Mouse (Mus musculus) hindbrain, embryonic 13.5 days (tissue): ENCODE data around the gene Kif1c. TPM values are rescaled to one million over a fixed set of nuclear protein-coding genes. Genes with fewer than 3 reads are reported as not detected.
"Not testable (repeated sequence)": the region's sequence is repeated elsewhere in the genome, so short reads cannot be mapped to it uniquely, and the experiment has no call there.

ENCODE experiments used
- ATAC-seq: fragments of 200-750 bp; cut with Nextera tagmentation; 2 replicates; pipeline ENCODE4 v1.8.0; 2017; ENCODE audit warnings: moderate TSS enrichment; ENCODE audit not compliant: low FRiP score
- H3K27ac ChIP-seq: fragments of 300-500 bp; sonication (generic); 2 replicates; pipeline ENCODE4 v1.5.1; 2015; ENCODE audit warnings: inconsistent platforms, mild to moderate bottlenecking, moderate library complexity
- H3K27me3 ChIP-seq: fragments of 300-500 bp; sonication (generic); 2 replicates; pipeline ENCODE4 v1.6.1; 2015; ENCODE audit warnings: mild to moderate bottlenecking, inconsistent platforms
- H3K36me3 ChIP-seq: fragments of 300-500 bp; sonication (generic); 2 replicates; pipeline ENCODE4 v1.6.1; 2015; ENCODE audit warnings: mild to moderate bottlenecking, inconsistent platforms
- H3K4me1 ChIP-seq: fragments of 300-500 bp; sonication (generic); replicated peaks from 2 replicates; pipeline ENCODE4 v1.6.1; 2015; ENCODE audit warnings: inconsistent platforms
- H3K4me2 ChIP-seq: fragments of 300-500 bp; sonication (generic); 2 replicates; pipeline ENCODE4 v1.6.1; 2015; ENCODE audit warnings: inconsistent platforms, mild to moderate bottlenecking, moderate library complexity
- H3K4me3 ChIP-seq: fragments of 300-500 bp; sonication (generic); 2 replicates; pipeline ENCODE4 v1.5.1; 2015; ENCODE audit warnings: mild to moderate bottlenecking, inconsistent platforms
- H3K9ac ChIP-seq: fragments of 300-500 bp; sonication (generic); 2 replicates; pipeline ENCODE4 v1.6.1; 2015; ENCODE audit warnings: mild to moderate bottlenecking, inconsistent platforms
- H3K9me3 ChIP-seq: fragments of 300-500 bp; sonication (generic); 2 replicates; pipeline ENCODE4 v1.6.1; 2016; ENCODE audit warnings: inconsistent platforms
- WGBS: fragments of 180-500 bp; shearing (Covaris S2); methylation state at CpG from one replicate; pipeline ENCODE4 v1.1.7; 2015; 5-methylcytosine and 5-hydroxymethylcytosine counted together
- polyA plus RNA-seq: library from polyadenylated mRNA; unstranded; fragments of >200 nt; fragmentation: Nextera tagmentation; extraction: Ambion mirVana; gene quantifications from 2 replicates; pipeline ENCODE4 v1.2.1, GENCODE M21; 2015

The Kif1c gene
- polyA plus RNA-seq, 1 experiment from 2014 or later, result 1.7 TPM

DNA sequence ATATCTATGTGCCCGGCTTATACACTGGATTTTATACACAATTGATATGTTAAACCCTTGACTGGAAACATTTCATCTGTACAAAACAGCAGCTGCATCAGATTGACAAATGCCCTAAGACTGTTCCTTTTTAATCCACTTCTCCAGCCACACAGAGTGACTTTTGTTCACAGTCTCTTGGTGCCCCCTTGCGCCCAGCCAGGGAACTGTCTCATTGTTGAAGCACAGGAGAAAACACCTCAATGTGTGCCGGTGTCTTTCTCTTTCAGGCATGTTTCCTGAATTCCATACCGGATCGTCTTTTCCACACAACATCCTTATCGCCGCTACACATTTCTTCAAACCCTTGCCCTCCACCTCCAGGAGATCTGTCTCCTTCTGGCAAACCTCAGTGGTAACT lies 55.3 kb downstream of the Kif1c start:
- ATAC-seq, result no peak

DNA sequence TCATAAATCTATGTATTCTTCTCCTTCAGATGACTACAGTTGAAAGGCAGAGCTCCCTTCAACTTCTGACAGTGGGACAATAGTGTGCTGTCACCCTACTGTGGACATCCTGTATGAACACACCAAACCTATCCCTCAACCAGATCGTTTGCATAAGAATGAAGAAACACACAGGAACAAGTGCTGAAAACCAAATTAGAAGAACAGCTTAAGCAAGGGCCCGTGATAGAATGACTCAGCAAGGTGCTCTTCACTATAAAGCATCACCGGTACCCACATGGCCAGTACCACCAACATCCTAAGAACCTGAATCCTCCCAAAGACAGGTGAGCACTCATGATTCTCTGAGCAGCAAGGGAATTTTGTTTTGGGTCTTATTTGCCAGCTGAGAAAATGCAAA lies 60.1 kb downstream of the Kif1c start:
- not testable (repeated sequence) for H3K27ac ChIP-seq, H3K9me3 ChIP-seq, H3K4me3 ChIP-seq, H3K4me2 ChIP-seq, ATAC-seq, H3K36me3 ChIP-seq, H3K9ac ChIP-seq, H3K27me3 ChIP-seq
- peaks cover 13% of the 10 kb centered on the region for H3K4me1 ChIP-seq
- 63% methylated on average over 3 of the region's 3 CpGs for WGBS

More for the DNA sequence above, 55.3 kb downstream of the Kif1c start:
- no peaks in the 10 kb centered on the region for H3K36me3 ChIP-seq
- H3K4me2 ChIP-seq, result no peak overlapping the region
- H3K9me3 ChIP-seq, result no peaks in the 10 kb centered on the region
- WGBS, result 11% methylated on average over 7 of the region's 7 CpGs
- no peak overlapping the region for H3K27ac ChIP-seq
- H3K9ac ChIP-seq, result no peak overlapping the region
- H3K4me3 ChIP-seq, result no peak overlapping the region
- H3K4me1 ChIP-seq, result no peaks in the 10 kb centered on the region
- peaks cover 6% of the 10 kb centered on the region; the same call in 1 of the 2 replicates for H3K27me3 ChIP-seq

DNA sequence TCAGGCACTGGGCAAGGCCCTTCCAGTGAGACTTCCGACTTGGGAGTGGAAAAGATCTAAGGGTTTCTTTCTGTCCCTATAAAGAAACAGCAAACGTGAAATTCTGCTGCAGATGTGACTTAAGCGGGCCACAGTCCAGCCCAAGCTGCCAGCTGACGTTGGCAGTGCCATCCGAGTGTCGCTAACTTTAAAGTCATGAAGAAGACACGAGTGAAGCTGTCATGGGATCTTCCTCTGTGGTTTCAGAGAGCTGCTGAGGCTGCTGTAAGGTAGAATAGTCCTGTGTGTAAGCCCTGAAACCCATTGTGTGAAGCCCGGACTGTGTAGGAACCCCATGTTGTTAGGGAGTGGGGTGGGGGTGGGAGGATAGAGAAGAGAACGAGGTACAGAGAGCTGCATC lies 62.3 kb downstream of the Kif1c start:
- Histone ChIP-seq H3K4me2 (no peak overlapping the region), H3K4me3 (no peak overlapping the region), H3K27ac (no peak overlapping the region), H3K27me3 (no peaks in the 10 kb centered on the region), H3K36me3 (peaks cover 3% of the 10 kb centered on the region), H3K9me3 (no peaks in the 10 kb centered on the region), H3K4me1 (peaks cover 20% of the 10 kb centered on the region), H3K9ac (no peak overlapping the region)
- ATAC-seq, result no peak
- 87% methylated on average over 9 of the region's 9 CpGs for WGBS

DNA sequence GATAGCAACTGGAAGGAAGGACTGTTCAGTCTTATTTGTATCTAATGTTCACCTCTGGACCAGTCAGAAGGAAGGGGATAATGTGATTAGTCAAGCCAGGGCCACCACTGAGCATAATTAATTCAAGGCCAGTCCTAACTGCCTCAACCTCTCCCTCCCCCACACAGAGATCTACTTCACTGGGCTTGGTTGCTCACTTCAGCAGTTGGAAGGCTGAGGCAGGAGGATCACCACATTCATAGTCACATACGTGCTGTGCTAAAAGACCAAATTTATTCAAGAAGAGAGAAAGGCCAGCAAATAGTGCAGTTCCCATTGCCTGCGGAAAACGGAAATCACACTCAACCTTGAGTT lies 63.2 kb downstream of the Kif1c start:
- Histone ChIP-seq H3K9me3 (no peaks in the 10 kb centered on the region), H3K4me2 (peak overlapping the region; percentile 82), H3K36me3 (peaks cover 11% of the 10 kb centered on the region), H3K27ac (peak overlapping the region; percentile 84), H3K27me3 (no peaks in the 10 kb centered on the region), H3K4me3 (peak overlapping the region; percentile 80), H3K9ac (peak overlapping the region; percentile 83), H3K4me1 (peaks cover 20% of the 10 kb centered on the region)
- WGBS, result 29% methylated on average over 3 of the region's 3 CpGs
- ATAC-seq, result peak; percentile 41; the same call in 1 of the 2 replicates

DNA sequence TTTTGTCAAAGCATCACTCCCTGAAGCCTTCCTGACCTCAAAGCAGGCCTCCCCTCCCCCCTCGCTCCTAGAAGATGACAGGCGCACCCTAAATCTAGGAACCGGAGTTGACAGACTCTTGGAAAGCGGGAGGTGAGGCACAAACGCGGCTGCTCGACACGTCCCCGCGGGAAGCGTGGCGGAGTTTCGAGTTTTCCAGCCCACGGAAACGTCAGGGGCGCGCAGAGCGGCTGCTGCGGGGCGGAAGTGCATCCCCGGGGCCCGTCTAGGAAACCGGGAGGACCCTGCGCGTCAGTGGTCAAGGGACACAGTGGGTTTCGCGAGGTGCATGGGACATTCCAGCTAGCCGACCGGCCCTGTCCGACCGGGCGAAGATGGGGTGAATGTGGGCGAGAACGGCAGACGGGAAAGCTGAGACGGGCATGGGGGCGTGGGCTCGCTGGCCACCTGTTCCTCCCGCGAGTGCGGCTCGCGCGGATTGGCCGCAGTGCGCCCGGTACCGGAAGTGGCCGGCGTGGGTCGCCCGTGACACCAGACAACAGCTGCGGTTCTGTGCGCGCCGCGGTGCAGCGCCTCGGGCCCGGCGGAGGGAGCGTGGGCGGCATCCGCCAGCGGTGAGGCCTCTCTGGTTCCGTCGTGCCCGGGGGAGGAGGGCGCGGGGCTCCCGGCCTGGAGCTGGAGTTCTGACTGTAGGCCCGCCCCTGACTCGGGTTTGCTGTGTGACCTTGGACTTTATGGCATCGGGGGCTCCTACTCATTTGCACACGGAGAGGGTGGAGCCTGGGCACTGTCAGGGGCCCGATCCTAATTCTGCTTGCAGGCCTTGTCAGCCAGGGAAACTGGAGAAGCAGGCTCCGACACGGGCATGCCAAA lies 63.8 kb downstream of the Kif1c start, which contains the start of gene Zfp3:
Gene Zfp3 (plus strand): TSS at position 274 of the 873 bp plus-strand sequence.
- Histone ChIP-seq H3K27ac (peak within 1 kb of the TSS; percentile 84), H3K4me2 (peak within 1 kb of the TSS; percentile 82), H3K27me3 (no peaks in the 10 kb centered on the region), H3K9ac (peak within 1 kb of the TSS; percentile 83), H3K4me1 (peaks cover 20% of the 10 kb centered on the region), H3K36me3 (peaks cover 11% of the 10 kb centered on the region), H3K9me3 (no peaks in the 10 kb centered on the region), H3K4me3 (peak within 1 kb of the TSS; percentile 80)
- under 1% methylated on average over 73 of the region's 78 CpGs for WGBS
- ATAC-seq, result peak; percentile 90

DNA sequence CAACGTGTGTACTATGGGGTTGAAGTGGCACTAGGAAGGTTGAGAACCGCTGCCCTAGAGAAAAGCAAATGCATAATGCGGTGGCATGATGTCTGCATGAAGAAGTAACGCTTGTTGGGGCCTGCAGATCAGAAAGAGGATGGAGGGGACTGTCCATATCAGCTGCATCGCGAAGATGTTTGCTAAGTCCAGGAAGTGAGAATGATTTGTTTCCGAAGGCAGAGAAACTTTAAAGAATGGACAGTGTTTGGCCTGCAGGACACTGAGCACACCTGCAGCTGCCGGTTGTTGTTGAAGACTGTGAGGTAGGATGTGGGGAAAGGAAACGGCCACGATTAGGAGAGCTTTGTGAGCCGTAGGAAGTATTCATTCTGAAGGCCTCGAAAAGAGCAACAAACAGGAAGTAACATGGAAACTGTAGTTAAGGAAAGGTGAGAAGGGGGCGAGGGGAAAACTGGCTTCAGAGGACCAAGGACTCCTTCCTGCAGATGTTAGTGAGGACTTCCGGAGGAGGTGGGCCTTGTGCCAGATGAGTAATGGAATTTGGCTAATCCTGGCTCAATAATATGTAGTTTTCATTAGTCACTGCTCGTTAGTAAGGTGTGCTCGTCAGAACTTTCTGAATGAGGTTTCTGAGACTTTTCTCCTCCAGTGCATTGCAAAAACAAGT lies 65.6 kb downstream of the Kif1c start:
- Histone ChIP-seq H3K4me2 (no peak overlapping the region), H3K4me3 (no peak overlapping the region), H3K9me3 (no peaks in the 10 kb centered on the region), H3K36me3 (peaks cover 14% of the 10 kb centered on the region), H3K4me1 (peaks cover 20% of the 10 kb centered on the region), H3K27me3 (no peaks in the 10 kb centered on the region), H3K27ac (no peak overlapping the region), H3K9ac (no peak overlapping the region)
- 88% methylated on average over 16 of the region's 16 CpGs for WGBS
- no peak for ATAC-seq

DNA sequence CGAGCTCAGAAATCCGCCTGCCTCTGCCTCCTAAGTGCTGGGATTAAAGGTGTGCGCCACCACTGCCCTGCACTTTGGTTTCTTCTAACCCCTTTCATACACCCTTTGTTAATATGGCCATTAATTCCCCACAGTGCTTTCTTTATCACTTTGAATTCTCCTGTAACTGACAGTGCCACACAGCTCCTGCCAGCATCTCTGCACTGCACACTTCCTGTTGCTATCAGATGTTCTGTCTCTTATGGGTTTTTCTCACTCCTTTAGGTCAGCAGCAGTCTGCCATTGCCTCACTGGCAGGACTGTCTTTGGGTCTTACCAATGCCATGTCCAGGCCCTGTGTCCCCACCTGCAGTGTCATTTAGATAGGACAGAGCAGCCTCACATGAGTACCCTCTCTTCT lies 70.5 kb downstream of the Kif1c start:
- no peak for ATAC-seq
- H3K4me2 ChIP-seq, result no peak overlapping the region

DNA sequence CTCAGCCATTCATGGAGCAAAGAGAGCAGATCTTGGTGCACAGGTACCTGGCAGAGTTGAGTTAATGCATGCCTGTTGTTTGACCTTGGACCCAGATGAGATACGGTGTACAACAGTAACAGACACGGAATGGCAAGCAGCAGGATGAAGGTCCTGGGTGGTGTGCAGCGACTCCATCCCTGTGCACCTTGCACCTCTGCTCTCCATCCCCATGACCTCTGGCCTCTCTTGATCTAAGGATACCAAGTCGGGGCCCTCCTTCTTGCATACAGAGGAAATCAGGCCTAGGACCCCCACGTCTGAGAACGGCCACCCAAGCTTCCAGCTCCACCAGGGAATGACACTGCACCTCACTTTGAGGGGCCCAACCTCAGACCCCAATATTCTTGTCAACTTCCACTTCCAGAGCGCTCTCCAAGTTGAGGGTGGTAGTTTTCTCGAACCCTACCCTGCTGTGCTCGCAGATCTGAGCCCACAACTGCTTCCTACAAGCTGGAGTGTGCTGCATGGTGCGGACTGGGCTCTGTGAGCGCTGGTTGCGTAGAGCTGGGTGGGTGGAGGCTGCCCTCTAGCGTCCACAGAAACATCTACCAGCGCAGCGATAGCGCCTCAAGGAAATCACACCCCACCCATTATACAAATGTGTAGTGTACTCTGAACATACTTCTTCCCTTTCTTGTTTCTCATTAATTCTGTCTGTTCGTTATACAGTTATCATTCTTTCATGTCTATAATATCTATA lies 76.7 kb downstream of the Kif1c start:
- WGBS, result 28% methylated on average over 17 of the region's 17 CpGs
- Histone ChIP-seq H3K4me2 (no peak overlapping the region), H3K27me3 (no peaks in the 10 kb centered on the region), H3K4me3 (no peak overlapping the region), H3K4me1 (0 out of 2 replicates have a peak, but pooled peaks cover 5% of the 10 kb centered on the region), H3K36me3 (peaks cover 28% of the 10 kb centered on the region), H3K9ac (no peak overlapping the region), H3K9me3 (no peaks in the 10 kb centered on the region), H3K27ac (no peak overlapping the region)
- ATAC-seq, result peak; percentile 52; the same call in 1 of the 2 replicates

More for the DNA sequence above, 70.5 kb downstream of the Kif1c start:
- H3K27me3 ChIP-seq, result no peaks in the 10 kb centered on the region
- H3K9ac ChIP-seq, result no peak overlapping the region
- no peak overlapping the region for H3K4me3 ChIP-seq
- peaks cover 52% of the 10 kb centered on the region for H3K36me3 ChIP-seq
- H3K27ac ChIP-seq, result no peak overlapping the region
- peaks cover 3% of the 10 kb centered on the region for H3K4me1 ChIP-seq
- no peaks in the 10 kb centered on the region for H3K9me3 ChIP-seq
- WGBS, result 100% methylated on average over 3 of the region's 3 CpGs

DNA sequence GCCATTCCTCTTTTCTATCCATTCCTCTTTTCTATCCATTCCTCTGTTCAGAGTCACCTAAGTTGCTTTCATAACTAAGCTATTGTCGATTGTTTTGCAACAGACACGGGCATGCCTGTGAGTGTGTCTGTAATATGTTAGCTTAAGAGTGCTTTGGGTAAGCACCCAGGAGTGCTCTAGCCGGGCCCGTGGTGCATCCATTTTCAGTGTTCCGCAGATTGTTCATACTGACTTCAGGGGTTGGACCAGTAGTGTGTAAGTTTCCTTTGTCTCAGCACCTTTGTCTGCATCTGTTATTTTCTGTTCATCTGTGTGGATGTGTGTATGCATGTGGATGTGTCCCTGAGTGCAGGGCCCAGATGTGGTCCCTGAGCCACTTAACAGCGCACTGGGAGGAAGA lies 77.3 kb downstream of the Kif1c start:
- Histone ChIP-seq H3K4me1 (0 out of 2 replicates have a peak, but pooled peaks cover 5% of the 10 kb centered on the region), H3K4me2 (no peak overlapping the region), H3K27me3 (no peaks in the 10 kb centered on the region), H3K27ac (no peak overlapping the region), H3K9ac (no peak overlapping the region), H3K36me3 (peaks cover 21% of the 10 kb centered on the region), H3K9me3 (no peaks in the 10 kb centered on the region), H3K4me3 (no peak overlapping the region)
- 70% methylated on average over 6 of the region's 6 CpGs for WGBS
- ATAC-seq, result no peak

DNA sequence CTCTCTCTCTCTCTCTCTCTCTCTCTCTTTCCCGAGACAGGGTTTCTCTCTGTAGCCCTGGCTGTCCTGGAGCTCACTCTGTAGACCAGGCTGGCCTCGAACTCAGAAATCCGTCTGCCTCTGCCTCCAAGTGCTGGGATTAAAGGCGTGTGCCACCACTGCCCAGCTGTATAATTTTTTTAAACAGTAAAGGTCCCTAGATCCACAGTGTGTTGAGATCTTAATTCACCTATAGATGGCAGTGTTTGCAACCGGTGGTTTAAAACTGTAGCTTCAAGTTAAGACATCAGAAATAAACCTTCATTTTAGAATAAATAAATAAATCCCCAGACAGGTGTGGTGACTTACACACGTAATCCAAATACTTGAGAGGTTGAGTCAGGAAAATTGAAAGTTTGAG lies 77.7 kb downstream of the Kif1c start:
- not testable (repeated sequence) for H3K27ac ChIP-seq, H3K27me3 ChIP-seq, H3K9me3 ChIP-seq, ATAC-seq, H3K4me1 ChIP-seq, H3K4me2 ChIP-seq, H3K4me3 ChIP-seq, H3K9ac ChIP-seq
- H3K36me3 ChIP-seq, result peaks cover 17% of the 10 kb centered on the region
- WGBS, result 31% methylated on average over 6 of the region's 6 CpGs
